Mouse (Mus musculus): Measurements from ENCODE around the gene Spaca6.
"Not testable (repeated sequence)": the region's sequence is repeated elsewhere in the genome, so short reads cannot be mapped to it uniquely, and the experiment has no call there.

The Spaca6 gene

DNA sequence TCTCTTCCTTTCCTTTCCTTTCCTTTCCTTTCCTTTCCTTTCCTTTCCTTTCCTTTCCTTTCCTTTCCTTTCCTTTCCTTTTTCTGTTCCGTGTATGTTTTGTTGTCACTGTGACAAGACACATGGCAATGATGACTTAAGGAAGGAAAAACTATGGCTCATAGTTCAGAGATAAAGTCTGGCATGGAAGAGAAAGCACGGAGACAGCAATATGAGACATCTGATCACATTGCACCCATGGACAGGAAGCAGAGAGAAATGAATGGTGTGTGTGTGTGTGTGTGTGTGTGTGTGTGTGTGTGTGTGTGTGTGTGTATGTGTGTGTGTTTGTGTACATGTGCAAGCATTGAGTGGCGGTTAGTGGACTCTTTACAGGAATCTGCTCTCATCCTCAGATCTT is 17.6 kb downstream of the Spaca6 start:
- not testable (repeated sequence) for DNase-seq (ENCODE audit: low spot score)

DNA sequence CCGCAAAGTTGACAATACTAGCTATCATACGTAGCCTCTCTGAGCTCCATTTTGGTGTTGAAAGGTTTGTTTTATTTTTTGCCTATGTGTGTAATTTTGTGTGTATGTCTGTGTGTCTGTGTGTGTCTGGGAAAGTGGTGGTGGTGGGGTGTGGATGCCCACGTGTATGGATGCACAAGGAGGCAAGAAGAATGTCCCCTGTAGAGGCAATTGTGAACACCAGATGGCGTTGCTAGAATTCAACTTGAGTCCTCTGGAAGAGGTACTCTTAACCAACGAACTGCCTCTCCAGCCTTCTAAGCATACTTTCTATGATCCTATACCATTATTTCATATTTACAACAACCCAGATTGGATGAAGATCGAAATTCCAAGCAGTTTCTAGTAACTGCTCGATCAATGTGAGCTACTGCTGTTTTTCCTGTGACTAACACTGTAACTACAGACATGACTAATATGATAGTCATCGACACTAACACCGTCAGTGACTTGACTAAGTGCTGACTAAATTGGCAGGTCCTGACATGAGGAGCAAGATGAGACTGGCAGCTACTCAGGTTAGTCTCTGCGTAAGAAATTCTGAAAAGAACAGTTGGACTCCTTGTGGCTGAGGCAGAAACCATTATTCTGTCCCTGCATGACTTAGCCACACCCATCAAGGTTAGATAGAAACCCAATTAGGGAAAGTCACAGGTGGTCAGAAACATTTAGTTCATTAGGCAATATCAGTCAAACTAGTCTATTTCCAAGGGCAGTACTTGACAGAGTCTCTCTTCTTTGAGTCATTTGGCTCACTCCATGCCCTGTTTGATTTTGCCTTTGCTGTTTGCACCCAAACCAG is 18.4 kb downstream of the Spaca6 start:
- no peak for DNase-seq (ENCODE audit: low spot score)

- DNase-seq (ENCODE audit: low spot score): no peak
Measured at GRCm38 (mm10) chr17:17848988-17849387, 22.0 kb downstream of the Spaca6 start.

- no peak for DNase-seq (ENCODE audit: low spot score)
Measured at GRCm38 (mm10) chr17:17849906-17850712, 23.2 kb downstream of the Spaca6 start.

DNA sequence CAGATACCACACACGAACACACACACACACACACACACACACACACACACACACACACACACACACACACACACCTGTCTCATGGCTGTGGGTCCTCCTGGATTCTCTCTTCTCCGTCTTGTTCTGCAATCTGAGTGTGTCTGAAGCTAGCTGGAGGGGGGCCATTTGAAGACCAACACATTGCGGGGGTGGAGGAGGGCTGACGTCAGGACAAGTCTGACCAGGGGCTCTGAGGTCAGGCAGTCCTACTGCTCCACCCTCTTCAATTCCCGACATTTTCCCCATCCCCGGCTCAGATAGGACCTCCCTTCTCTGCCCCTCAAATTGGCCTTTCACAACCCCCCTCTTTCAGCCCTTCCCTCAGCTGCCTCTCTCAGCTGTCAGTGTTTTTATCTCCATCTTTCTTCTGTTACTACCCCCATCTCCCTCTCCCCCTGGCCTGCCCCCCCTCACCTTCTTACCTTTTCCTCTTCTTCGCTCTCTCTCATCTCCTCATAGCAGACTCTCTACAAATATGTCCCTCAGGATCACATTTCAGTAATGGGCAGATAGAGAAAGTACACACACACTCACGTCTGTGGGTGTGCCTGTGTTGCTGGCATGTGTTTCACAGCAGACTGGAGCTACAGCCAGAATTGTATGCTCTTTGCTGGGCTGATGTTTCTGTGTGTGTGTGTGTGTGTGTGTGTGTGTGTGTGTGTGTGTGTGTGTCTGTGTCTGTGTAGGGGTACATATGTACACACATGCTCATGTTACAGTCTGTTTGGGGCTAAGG is 28.3 kb downstream of the Spaca6 start, which contains the start of gene Has1:
Gene Has1 (minus strand): TSS at position 142 of the 775 bp plus-strand sequence.
- DNase-seq (ENCODE audit: low spot score): no peak

- no peak for DNase-seq (ENCODE audit: low spot score)
Measured at GRCm38 (mm10) chr17:17856612-17857011, 29.7 kb downstream of the Spaca6 start.

- DNase-seq (ENCODE audit: low spot score): no peak
Measured at GRCm38 (mm10) chr17:17857446-17857845, 30.5 kb downstream of the Spaca6 start.

- DNase-seq (ENCODE audit: low spot score): no peak
Measured at GRCm38 (mm10) chr17:17860110-17860509, 33.2 kb downstream of the Spaca6 start.

GRCm38 (mm10) chr17:17862360-17862759 is 35.4 kb downstream of the Spaca6 start:
- DNase-seq (ENCODE audit: low spot score): no peak

DNA sequence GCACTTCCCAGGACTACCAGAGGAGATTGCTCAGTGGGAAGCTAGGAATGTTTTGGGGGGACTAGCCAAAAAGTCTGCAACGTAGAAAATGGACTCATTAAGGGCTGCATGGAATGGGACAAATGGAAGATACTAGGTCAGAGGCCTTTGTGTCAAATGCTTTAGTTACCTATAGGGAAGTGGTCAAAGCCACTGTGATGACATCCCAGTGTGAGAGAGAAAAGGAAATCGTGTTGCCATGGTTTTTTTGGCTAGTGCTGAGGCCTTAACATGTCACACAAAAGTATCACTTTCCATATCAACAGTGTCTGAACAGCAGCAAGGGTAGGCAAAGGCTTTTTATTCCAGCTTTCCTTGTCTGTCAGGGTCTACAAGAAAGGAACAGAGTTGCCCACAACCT is 38.2 kb downstream of the Spaca6 start:
- DNase-seq (ENCODE audit: low spot score): no peak

- no peak for DNase-seq (ENCODE audit: low spot score)
Measured at GRCm38 (mm10) chr17:17866801-17867469, 40.0 kb downstream of the Spaca6 start.

DNA sequence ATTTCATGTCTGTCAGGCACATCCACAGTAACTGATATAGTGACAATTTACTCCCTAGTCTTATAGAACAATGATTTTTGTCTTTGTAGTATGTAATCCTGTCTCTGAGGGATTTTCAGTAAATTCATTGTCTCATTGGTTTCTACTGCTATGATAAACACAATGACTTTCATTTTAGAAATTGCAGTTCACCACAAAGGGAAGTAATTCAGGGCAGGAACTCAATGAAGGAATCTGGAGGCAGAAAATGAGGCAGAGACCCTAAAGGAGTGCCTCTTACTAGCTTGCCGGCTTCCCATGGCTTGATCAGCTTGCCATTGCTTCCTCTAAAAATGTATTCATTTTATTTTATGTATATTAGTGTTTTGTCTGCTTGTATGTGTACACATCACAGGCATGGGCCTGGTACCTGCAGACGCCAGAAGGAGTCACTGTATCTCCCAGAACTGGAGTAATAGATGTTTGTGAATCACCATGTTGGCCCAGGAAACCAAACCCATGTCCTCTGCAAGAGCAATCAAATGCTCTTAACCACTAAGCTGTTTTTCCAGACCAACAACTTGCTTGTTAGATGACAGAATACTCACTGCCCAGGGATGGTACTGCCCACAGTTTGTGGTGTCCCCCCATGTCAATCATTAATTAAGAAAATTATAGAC is 44.1 kb downstream of the Spaca6 start:
- no peak for DNase-seq (ENCODE audit: low spot score)

- DNase-seq (ENCODE audit: low spot score): no peak
Measured at GRCm38 (mm10) chr17:17871697-17872096, 44.7 kb downstream of the Spaca6 start.

DNA sequence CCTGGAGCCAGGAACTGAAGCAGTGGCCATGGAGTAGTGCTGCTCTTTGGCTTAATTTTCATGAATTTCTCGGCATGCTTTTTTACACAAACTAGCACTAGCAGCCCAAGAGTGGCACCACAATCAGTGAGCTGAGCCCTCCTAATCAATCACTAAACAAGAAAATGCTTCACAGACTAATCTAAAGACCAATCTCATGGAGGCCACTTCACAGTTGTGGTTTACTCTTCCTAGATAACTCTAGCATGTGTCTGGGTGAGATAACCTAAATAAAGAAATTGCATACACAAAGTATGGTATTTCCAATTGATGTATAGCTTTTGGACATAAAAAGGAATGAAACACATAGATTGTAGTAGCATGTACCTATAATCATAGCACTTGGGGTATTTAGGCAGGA is 52.4 kb downstream of the Spaca6 start:
- no peak for DNase-seq (ENCODE audit: low spot score)

DNA sequence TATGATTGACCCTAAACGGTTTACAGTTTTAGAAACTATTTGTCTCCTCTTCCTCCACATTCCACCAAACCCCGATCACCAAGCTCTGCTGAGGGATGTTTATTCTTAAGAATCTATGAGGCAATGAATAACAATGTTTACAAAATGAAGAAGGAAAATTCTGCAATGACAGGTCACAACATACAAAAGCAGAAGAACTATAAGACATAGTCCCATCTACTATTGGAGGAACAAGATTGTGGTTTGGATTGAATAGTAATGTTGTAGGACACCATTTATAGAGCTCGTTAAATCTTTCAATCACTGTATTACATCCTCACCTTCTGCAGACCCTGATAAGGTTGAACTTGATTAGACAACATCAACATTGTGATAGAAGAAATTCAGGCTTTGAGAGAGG is 55.7 kb downstream of the Spaca6 start:
- DNase-seq (ENCODE audit: low spot score): no peak

GRCm38 (mm10) chr17:17883840-17884239 is 56.9 kb downstream of the Spaca6 start, which contains the start of gene Fpr1:
Gene Fpr1 (minus strand): TSS chr17:17883940.
- no peak for DNase-seq (ENCODE audit: low spot score)

- DNase-seq (ENCODE audit: low spot score): no peak
Measured at GRCm38 (mm10) chr17:17887774-17888248, 60.9 kb downstream of the Spaca6 start, which contains the start of the genes Fpr2 and Fpr3. Gene Fpr2 (plus strand): TSS chr17:17887824. Gene Fpr3 (plus strand): TSS chr17:17887852.

DNA sequence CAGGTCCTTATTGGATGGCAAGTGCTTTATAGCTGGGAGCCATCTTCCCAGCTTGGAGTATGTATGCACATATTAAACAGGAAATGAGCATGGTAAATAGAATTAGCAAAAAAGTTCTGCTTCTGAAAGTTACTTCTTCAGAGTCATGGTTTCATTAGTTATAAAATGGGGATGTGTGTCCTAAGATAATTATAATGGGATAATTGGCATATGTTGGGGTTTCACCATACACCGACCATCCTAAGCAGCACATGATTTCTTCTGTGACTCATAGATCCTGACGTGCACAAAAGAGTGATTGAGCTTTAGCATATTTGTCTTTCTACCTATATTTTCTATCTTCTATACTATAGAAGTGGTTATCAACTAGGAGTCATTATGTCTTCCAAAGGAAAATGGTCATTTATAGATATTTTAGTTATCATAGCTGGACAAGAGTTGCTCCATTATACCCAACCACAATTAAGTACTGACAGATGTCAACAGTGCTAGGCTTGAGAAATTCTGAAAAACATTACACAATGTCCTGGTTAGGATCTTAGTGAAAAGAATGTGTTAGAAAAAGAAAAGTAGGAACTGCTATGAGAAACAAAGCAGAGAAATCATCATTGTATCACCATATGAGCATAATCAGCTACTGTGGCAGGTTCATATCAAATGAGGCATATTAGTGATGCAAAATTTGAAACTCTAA is 62.9 kb downstream of the Spaca6 start:
- DNase-seq (ENCODE audit: low spot score): no peak
